Mouse (Mus musculus): ENCODE measurements around the gene Cldn34c1.
"Not testable (repeated sequence)": the region's sequence is repeated elsewhere in the genome, so short reads cannot be mapped to it uniquely, and the experiment has no call there.

Gene Cldn34c1

DNA sequence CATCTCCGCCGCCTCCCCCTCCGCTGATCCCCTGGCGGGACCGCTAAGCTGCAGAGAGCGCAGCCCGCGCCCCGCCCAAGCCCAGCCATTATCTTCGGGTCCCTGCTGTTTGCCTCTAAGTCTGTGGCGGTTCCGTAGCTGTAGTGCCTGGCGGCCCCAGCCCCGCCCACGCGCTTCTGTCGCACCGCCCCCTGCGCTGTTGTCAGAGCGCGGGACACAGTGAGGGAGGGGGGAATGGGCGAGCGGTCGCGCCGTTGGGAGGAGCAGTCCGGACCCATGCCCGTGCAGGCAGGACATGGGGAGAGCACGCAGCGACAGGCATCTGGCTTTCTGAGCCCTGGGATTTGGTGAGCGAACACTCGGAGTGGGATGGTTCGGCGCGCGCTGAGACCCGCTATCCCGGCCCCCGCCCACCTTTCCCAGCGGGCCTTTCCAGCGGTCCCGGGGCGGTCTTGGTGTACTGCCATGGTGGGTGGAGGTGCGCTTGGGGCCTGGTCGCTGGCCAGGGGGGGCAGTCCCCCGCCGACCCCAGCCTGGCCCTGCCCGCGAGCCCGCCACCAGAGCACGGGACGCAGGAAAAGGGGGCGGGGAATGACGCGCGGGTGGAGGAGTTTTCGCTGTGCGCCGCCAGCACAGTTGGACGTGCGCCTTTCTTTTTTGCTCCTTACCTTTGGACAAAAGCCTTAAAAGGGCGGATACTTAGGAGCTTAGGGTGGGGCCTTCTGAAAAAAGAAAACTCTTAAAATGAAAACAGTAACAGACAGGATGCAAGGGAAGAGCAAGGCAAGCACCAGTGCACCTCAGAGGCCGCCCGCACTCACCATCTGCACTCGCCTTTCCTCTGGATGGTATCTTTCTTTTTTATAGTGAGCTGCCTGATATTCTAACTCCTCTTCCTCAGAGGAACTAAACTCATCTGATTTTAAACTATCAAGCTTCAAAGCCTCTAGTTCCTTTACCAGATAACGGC lies at the start of gene Cldn34c1:
Gene Cldn34c1 (plus strand): TSS at position 205 of the 970 bp plus-strand sequence.
- DNase-seq (ENCODE audit: low read depth, low spot score) = peak; percentile 76

DNA sequence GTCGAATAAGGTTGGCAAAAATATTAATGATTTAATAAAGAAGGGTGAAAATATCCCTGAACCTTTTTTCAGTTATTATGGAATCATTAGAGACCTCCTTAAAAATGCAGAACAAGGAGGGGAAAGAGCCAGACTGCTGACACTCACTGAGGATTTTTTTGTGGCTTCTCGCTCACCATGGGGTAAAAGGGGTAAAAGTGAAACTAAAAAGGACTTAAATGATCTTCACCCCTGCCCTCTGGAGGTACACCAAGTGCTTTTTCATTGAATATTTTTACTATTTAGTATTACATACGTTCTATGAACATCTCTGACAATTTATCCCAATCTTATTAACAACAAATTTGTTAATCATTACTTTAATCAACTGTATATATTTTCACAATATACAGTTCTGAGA lies 15.9 kb upstream of the Cldn34c1 start:
- no peak for DNase-seq (ENCODE audit: low read depth, low spot score)

- not testable (repeated sequence) for DNase-seq (ENCODE audit: low read depth, low spot score)
Measured at GRCm38 (mm10) chrX:123102806-123103205, 489 bp upstream of the Cldn34c1 start.

DNA sequence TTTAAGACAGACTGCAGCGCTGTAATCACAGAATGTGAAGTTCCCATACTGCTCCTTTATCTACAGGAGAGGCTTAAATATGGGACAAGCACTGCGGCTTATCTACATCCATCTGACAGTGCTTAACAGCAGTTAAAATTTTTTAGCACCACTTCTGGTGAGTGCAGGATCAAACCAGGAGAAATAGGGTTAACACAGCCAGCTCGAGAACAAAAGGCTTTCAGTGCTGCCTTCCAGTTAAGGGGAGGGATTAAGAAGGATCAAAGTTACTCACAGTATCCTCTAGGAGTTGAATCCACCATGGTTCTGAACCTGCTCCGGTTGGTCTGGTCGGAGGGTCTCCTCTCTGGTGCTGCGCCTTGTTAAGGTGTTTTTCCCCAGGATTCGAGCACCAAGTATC lies 1.4 kb downstream of the Cldn34c1 start:
- peak; percentile 1 for DNase-seq (ENCODE audit: low read depth, low spot score)

- not testable (repeated sequence) for DNase-seq (ENCODE audit: low read depth, low spot score)
Measured at GRCm38 (mm10) chrX:123222381-123222780, 119.1 kb downstream of the Cldn34c1 start, which contains the start of gene Srsx. Gene Srsx (minus strand): TSS chrX:123222481.
